Mouse (Mus musculus): Measurements from ENCODE around the gene Spats1. TPM values are rescaled to one million over a fixed set of nuclear protein-coding genes. Genes with fewer than 3 reads are reported as not detected.
"Not testable (repeated sequence)": the region's sequence is repeated elsewhere in the genome, so short reads cannot be mapped to it uniquely, and the experiment has no call there.

Gene Spats1
- total RNA-seq, 2 experiments from 2014 or later = 2.9 to 3.5 TPM

DNA sequence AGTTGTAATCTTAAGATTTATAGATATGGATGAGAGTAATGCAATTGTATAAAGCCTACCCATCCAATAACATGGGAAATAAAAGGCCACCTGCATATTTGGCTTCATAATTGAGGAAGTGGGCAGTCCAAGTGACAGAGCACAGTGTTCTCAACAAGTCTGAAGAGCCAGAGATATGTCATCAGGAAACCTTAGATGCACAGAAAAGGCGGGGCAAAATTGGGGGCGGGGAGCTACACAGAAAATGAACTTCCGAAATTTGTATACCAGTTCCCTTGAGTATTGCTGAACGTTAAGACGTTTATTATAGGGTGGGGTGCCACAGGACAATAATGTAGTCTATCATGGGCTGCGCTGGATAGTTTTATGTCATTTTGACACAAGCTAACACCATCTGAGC lies 25.1 kb downstream of the Spats1 start:
- no peak for DNase-seq (ENCODE audit: low spot score in 2 of 2)

GRCm38 (mm10) chr17:45449586-45449985 lies 25.6 kb downstream of the Spats1 start:
- no peak for DNase-seq (ENCODE audit: low spot score in 2 of 2)

- no peak for DNase-seq (ENCODE audit: low spot score in 2 of 2)
Measured at GRCm38 (mm10) chr17:45447063-45447462, 28.2 kb downstream of the Spats1 start.

DNA sequence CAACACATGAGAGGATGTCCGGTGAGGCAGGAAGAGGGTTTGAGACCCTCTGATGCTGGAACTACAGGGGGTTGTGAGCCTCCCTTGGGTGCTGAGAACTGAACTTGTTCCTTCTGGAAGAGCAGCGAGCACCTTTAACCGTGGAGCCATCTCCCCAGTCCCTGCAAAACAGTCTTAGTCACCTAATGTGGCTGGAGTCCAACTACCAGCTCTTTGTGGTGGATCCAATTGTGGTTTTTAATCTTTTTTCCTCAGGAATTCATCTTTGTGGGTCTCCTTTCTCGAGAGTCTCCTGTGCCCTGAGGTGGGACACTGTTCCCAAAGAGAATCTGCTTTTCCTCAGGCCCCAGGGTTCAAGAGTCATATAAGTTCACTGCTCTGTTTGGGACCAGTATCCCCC lies 29.3 kb downstream of the Spats1 start:
- no peak for DNase-seq (ENCODE audit: low spot score in 2 of 2)

GRCm38 (mm10) chr17:45434262-45434590 lies 41.0 kb downstream of the Spats1 start:
- DNase-seq (ENCODE audit: low spot score in 2 of 2) = no peak

GRCm38 (mm10) chr17:45433419-45434261 lies 41.6 kb downstream of the Spats1 start, which contains the start of gene Cdc5l:
Gene Cdc5l (minus strand): TSS chr17:45433737.
- peak; percentile 96 to 97 for DNase-seq (ENCODE audit: low spot score in 2 of 2)

GRCm38 (mm10) chr17:45432706-45433398 lies 42.4 kb downstream of the Spats1 start:
- no peak for DNase-seq (ENCODE audit: low spot score in 2 of 2)

DNA sequence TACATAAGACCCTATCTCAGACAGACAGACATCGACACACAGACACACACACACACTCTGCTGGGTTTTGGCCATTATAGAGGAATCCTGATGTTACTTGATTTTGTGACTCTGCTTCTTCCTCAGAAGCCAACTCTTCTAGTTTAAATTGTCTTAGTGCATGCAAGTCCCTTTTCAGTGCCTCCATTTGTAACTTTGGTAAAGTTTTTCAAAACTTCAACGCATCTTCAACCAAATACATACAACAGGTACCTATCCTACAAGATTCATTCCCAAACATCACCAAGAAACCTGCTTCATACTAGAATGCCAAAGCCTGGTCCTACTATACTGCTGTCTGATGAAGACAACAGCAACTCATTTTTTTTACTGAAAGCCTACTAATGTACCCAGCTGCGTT lies 43.2 kb downstream of the Spats1 start:
- DNase-seq (ENCODE audit: low spot score in 2 of 2) = no peak

DNA sequence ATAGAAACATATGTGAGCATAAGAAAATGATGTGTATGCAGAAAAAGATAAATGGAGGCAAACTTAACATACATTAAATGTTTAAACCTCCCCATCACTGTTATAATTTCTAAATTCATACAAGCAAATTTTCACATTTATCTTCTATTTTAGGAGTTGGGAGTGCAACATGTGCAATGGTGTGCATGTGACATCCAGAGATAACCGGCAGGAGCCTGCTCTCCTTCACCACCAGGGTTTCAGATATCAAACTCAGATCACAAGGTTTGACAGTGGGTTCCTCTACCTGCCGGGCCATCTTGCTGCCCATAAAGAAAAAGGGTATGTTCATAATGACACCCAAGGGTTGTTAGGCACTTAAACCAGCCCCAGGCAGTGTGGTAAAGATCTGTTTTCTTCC lies 57.8 kb downstream of the Spats1 start:
- no peak for DNase-seq (ENCODE audit: low spot score in 2 of 2)

- not testable (repeated sequence) for DNase-seq (ENCODE audit: low spot score in 2 of 2)
Measured at GRCm38 (mm10) chr17:45411617-45412016, 63.6 kb downstream of the Spats1 start.

GRCm38 (mm10) chr17:45408719-45409118 lies 66.5 kb downstream of the Spats1 start:
- no peak for DNase-seq (ENCODE audit: low spot score in 2 of 2)

DNA sequence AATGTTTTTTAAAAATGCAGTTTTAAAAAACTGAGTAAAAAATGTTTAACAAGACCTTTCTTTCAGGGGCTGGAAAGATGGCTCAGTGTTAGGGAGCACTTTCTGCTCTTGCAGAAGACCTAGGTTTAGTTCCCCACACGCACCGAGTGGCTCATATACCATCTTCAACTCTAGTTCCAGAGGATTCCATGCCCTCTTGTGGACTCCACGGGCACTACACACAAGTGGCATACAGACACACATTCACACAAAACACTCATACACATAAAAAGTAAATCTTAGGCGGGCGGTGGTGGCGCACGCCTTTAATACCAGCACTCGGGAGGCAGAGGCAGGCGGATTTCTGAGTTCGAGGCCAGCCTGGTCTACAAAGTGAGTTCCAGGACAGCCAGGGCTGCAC lies 68.9 kb downstream of the Spats1 start:
- peak in 1 of 2 experiments; percentile 9 for DNase-seq (ENCODE audit: low spot score in 2 of 2)

GRCm38 (mm10) chr17:45403207-45403606 lies 72.0 kb downstream of the Spats1 start:
- peak; percentile 67 to 74 for DNase-seq (ENCODE audit: low spot score in 2 of 2)

DNA sequence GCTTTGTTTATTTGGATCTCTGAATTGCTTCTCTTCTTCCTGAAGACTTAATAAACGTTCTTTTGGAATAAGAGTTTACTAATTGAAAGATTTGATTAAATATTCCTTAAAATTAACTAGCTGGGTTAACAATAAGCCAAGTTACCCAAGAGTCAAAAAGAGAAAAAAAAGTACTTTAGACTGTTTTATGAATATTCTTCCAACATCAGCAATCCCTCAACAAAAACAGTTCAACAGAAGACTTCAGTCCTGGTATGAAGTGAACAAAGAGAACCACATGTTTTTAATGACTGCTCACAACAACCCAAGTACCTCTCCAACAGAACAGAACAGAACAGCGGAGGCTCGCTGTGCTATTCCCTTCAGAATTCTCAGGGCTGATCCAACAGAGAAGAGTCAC lies 72.6 kb downstream of the Spats1 start:
- no peak for DNase-seq (ENCODE audit: low spot score in 2 of 2)

DNA sequence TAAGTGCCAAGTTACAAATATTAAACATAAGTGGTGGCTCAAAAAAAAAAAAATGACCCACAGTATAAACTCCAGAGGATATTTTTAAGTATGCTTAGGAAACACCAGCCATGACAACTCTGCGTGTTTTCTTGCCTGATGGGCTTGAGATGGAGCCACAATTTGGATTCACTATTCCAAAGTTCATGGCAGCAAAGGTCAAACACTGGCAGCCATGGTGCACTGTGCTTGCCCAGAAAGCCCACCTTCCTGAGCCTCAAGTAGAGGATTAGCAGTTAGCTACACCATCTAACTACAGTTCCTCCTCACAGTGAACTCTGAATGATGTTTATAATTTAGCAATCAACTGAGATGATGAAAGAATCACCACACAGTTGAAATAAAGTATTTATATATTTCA lies 73.1 kb downstream of the Spats1 start:
- DNase-seq (ENCODE audit: low spot score in 2 of 2) = no peak

GRCm38 (mm10) chr17:45401126-45401905 lies 73.9 kb downstream of the Spats1 start:
- DNase-seq (ENCODE audit: low spot score in 2 of 2) = no peak

DNA sequence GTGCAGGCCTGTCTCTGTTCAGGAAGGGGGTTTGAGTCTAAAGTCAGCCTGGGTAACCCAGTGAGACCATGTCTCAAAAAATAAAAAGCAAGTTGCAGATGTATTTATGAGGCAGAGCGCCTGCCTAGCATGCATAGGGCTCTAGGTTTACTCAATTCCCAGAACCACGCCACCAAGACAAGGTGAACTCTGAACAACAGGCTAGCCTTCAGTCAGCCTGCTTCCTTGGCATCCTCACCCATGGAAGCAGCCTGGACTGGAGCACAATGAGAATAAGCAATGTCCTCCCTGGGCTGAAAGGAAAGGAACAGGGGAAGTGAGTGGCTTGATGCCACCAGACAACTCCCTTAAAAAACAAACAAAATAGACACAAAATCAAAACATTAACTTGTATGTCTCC lies 77.2 kb downstream of the Spats1 start:
- no peak for DNase-seq (ENCODE audit: low spot score in 2 of 2)

GRCm38 (mm10) chr17:45397541-45397940 lies 77.7 kb downstream of the Spats1 start:
- DNase-seq (ENCODE audit: low spot score in 2 of 2) = no peak

- no peak for DNase-seq (ENCODE audit: low spot score in 2 of 2)
Measured at GRCm38 (mm10) chr17:45394612-45395011, 80.6 kb downstream of the Spats1 start.

DNA sequence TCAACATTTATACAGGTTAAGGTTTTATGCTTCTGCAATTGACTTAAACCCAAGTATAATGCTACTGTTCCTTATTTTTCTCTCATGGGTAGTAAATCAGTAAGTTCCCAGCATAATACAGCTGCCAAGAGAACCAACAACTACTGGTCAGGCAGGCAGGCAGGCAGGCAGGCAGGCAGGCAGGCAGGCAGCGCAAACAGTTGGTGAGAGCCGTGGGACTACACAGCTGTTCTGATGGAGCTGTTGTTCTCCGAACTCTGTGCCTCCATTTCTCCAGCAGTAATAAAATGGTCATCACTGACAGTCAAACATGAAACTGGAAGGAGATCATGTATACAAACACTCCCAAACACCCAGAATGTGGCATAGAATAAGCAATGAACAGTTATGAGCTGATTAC lies 81.5 kb downstream of the Spats1 start:
- no peak for DNase-seq (ENCODE audit: low spot score in 2 of 2)

Measured in layer of hippocampus, postnatal 10 days (tissue).